Mouse (Mus musculus) stomach, embryonic 15.5 days (tissue): ENCODE measurements around the gene Hk1. TPM values are rescaled to one million over a fixed set of nuclear protein-coding genes. Genes with fewer than 3 reads are reported as not detected.

Experiments
- ATAC-seq: fragments of 200-750 bp; cut with Nextera tagmentation; 2 replicates; pipeline ENCODE4 v1.8.0; 2017; ENCODE audit warnings: low read depth, moderate number of reproducible peaks, moderate TSS enrichment; ENCODE audit not compliant: insufficient read depth, low FRiP score
- H3K27ac ChIP-seq: fragments of 300-500 bp; sonication (generic); 2 replicates; pipeline ENCODE4 v1.5.1; 2015; ENCODE audit warnings: mild to moderate bottlenecking, inconsistent platforms
- H3K27me3 ChIP-seq: fragments of 300-500 bp; sonication (generic); replicated peaks from 2 replicates; pipeline ENCODE4 v1.6.1; 2015; ENCODE audit warnings: inconsistent platforms
- H3K36me3 ChIP-seq: fragments of 300-500 bp; sonication (generic); 2 replicates; pipeline ENCODE4 v1.6.1; 2015; ENCODE audit warnings: inconsistent platforms
- H3K4me1 ChIP-seq: fragments of 300-500 bp; sonication (generic); 2 replicates; pipeline ENCODE4 v1.6.1; 2015; ENCODE audit warnings: inconsistent platforms
- H3K4me2 ChIP-seq: fragments of 300-500 bp; sonication (generic); 2 replicates; pipeline ENCODE4 v1.6.1; 2015; ENCODE audit warnings: mild to moderate bottlenecking, inconsistent platforms
- H3K4me3 ChIP-seq: fragments of 300-500 bp; sonication (generic); replicated peaks from 2 replicates; pipeline ENCODE4 v1.5.1; 2015; ENCODE audit warnings: inconsistent platforms
- H3K9ac ChIP-seq: fragments of 300-500 bp; sonication (generic); 2 replicates; pipeline ENCODE4 v1.6.1; 2015; ENCODE audit warnings: inconsistent platforms
- H3K9me3 ChIP-seq: fragments of 300-500 bp; sonication (generic); 2 replicates; pipeline ENCODE4 v1.6.1; 2016; ENCODE audit warnings: inconsistent platforms
- WGBS: fragments of 180-500 bp; shearing (Covaris S2); methylation state at CpG from one replicate; pipeline ENCODE4 v1.1.7; 2015; 5-methylcytosine and 5-hydroxymethylcytosine counted together
- polyA plus RNA-seq: library from polyadenylated mRNA; unstranded; fragments of >200 nt; fragmentation: Nextera tagmentation; extraction: Ambion mirVana; gene quantifications from 2 replicates; pipeline ENCODE4 v1.2.1, GENCODE M21; 2015

The Hk1 gene
- polyA plus RNA-seq, 1 experiment from 2014 or later, result 45.8 TPM

GRCm38 (mm10) chr10:62247815-62248214 is 131.9 kb downstream of the Hk1 start:
- Histone ChIP-seq H3K4me3 (no peak overlapping the region), H3K9me3 (no peaks in the 10 kb centered on the region), H3K4me2 (peak overlapping the region; percentile 14; the same call in 1 of the 2 replicates), H3K9ac (no peak overlapping the region), H3K27ac (peak overlapping the region; percentile 59), H3K36me3 (no peaks in the 10 kb centered on the region), H3K4me1 (peaks cover 11% of the 10 kb centered on the region; the same call in 1 of the 2 replicates), H3K27me3 (no peaks in the 10 kb centered on the region)
- 9% methylated on average over 8 of the region's 8 CpGs for WGBS
- peak; percentile 62; the same call in 1 of the 2 replicates for ATAC-seq

DNA sequence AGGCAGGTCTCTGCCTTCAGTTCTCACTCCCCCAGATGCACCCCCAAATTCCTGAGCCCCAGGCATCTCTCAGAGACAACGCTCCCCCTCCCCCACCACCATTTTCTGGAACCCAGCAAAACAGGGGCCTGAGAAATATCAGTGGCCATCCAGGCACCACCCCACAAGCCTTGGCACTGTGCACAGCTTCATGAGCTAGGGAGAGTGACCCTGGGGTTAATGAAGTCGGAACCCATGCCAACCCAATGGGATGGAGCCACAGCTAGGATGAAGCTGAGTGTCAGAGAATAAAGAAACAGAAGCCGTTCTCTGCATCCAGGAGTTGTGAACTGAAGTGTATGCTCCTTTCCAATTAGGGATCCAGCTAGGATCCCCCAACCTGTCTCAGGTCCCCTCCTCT is 132.6 kb downstream of the Hk1 start:
- no peak overlapping the region for H3K9ac ChIP-seq
- peak overlapping the region; percentile 59 for H3K27ac ChIP-seq
- no peaks in the 10 kb centered on the region for H3K36me3 ChIP-seq
- WGBS, result 53% methylated on average over 3 of the region's 3 CpGs
- H3K9me3 ChIP-seq, result no peaks in the 10 kb centered on the region
- H3K4me1 ChIP-seq, result peaks cover 14% of the 10 kb centered on the region; the same call in 1 of the 2 replicates
- no peak for ATAC-seq
- H3K4me3 ChIP-seq, result no peak overlapping the region
- no peaks in the 10 kb centered on the region for H3K27me3 ChIP-seq
- H3K4me2 ChIP-seq, result no peak overlapping the region

GRCm38 (mm10) chr10:62244067-62244466 is 135.6 kb downstream of the Hk1 start:
- no peak for ATAC-seq
- no peak overlapping the region for H3K4me2 ChIP-seq
- no peak overlapping the region for H3K4me3 ChIP-seq
- H3K9me3 ChIP-seq, result no peaks in the 10 kb centered on the region
- peaks cover 14% of the 10 kb centered on the region; the same call in 1 of the 2 replicates for H3K4me1 ChIP-seq
- H3K27ac ChIP-seq, result no peak overlapping the region
- 87% methylated on average over 9 of the region's 9 CpGs for WGBS
- no peaks in the 10 kb centered on the region for H3K36me3 ChIP-seq
- H3K27me3 ChIP-seq, result no peaks in the 10 kb centered on the region
- no peak overlapping the region for H3K9ac ChIP-seq

- Histone ChIP-seq H3K36me3 (no peaks in the 10 kb centered on the region), H3K9ac (no peak overlapping the region), H3K9me3 (no peaks in the 10 kb centered on the region), H3K4me2 (no peak overlapping the region), H3K27me3 (no peaks in the 10 kb centered on the region), H3K4me3 (no peak overlapping the region), H3K27ac (no peak overlapping the region), H3K4me1 (peaks cover 10% of the 10 kb centered on the region; the same call in 1 of the 2 replicates)
- 44% methylated on average over 13 of the region's 13 CpGs for WGBS
- ATAC-seq, result no peak
Observed at GRCm38 (mm10) chr10:62242896-62243295, 136.8 kb downstream of the Hk1 start.

DNA sequence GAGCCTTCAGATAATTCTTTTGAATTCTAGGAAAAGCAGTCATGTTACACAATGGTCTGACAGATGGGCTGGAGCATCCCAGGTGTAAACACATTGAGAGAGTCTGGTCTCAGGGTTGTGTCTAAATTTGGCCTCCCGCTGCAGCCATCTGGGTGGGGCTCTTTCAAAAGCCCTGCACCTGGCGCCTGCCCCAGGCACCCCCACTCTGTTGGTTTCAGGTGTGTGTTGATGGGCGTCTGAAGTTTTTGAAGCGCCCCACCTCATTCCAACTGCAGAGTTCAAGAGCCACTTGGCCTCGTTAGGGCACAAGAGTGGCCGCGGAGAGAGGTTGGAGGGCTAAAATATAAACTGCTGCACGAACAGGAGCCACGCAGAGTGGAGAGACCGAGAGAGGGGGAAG is 137.3 kb downstream of the Hk1 start:
- Histone ChIP-seq H3K4me2 (no peak overlapping the region), H3K27me3 (no peaks in the 10 kb centered on the region)

GRCm38 (mm10) chr10:62239270-62239669 is 140.4 kb downstream of the Hk1 start:
- H3K27ac ChIP-seq, result no peak overlapping the region
- WGBS, result 54% methylated on average over 6 of the region's 6 CpGs
- H3K9me3 ChIP-seq, result no peaks in the 10 kb centered on the region
- 0 out of 2 replicates have a peak, but pooled peaks cover 3% of the 10 kb centered on the region for H3K4me1 ChIP-seq
- no peak overlapping the region for H3K4me2 ChIP-seq
- H3K4me3 ChIP-seq, result no peak overlapping the region
- H3K27me3 ChIP-seq, result no peaks in the 10 kb centered on the region
- no peak overlapping the region for H3K9ac ChIP-seq
- H3K36me3 ChIP-seq, result no peaks in the 10 kb centered on the region
- no peak for ATAC-seq

More for the DNA sequence above, 137.3 kb downstream of the Hk1 start:
- 67% methylated on average over 10 of the region's 10 CpGs for WGBS
- Histone ChIP-seq H3K9ac (no peak overlapping the region), H3K9me3 (no peaks in the 10 kb centered on the region), H3K36me3 (no peaks in the 10 kb centered on the region), H3K4me3 (no peak overlapping the region), H3K27ac (no peak overlapping the region), H3K4me1 (peaks cover 5% of the 10 kb centered on the region; the same call in 1 of the 2 replicates)
- no peak for ATAC-seq

DNA sequence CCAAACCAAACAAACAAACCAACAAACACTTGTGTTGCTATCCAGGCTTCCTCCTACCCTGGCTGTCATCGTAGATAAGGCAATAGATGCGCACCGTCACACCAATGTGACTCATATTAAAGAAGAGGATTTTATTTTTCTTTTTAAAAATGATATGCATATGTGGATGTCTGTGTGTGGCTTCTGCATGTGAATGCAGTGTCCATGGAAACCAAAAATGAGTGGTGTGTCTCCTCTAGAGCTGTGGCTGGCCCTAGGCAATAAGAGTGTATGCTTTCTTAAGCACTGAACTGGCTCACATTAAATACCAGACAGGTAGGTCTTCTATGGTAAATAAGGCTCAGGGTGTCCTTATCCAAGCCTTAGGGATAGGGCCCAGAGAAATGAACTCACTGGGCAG is 141.0 kb downstream of the Hk1 start:
- 0 out of 2 replicates have a peak, but pooled peaks cover 3% of the 10 kb centered on the region for H3K4me1 ChIP-seq
- no peak for ATAC-seq
- H3K9me3 ChIP-seq, result no peaks in the 10 kb centered on the region
- no peak overlapping the region for H3K27ac ChIP-seq
- no peak overlapping the region for H3K4me3 ChIP-seq
- no peaks in the 10 kb centered on the region for H3K36me3 ChIP-seq
- H3K9ac ChIP-seq, result no peak overlapping the region
- no peaks in the 10 kb centered on the region for H3K27me3 ChIP-seq
- no peak overlapping the region for H3K4me2 ChIP-seq
- 94% methylated on average over 3 of the region's 3 CpGs for WGBS

DNA sequence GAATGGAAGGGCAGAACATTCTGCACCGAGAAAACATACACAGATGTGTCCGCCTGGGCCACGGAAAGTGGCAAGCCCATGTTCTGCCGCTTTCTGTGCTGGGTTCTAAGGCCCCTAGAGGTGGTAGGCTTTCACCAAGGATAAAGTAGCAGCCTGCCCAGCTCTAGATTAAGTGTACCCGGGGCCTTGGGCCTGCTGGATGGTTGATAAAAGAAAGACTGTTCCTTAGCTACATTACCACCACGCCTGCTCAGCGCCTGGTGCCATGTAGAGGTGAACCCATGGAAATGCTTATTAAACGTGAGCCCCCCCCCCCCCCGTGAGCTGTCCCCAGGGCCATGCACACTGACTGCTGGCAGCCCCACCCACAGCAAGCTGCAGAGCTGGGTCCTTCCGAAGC is 142.5 kb downstream of the Hk1 start:
- WGBS, result 73% methylated on average over 10 of the region's 10 CpGs
- peak; percentile 49; the same call in 1 of the 2 replicates for ATAC-seq
- Histone ChIP-seq H3K9me3 (no peaks in the 10 kb centered on the region), H3K27ac (no peak overlapping the region), H3K4me3 (no peak overlapping the region), H3K4me1 (no peaks in the 10 kb centered on the region), H3K27me3 (no peaks in the 10 kb centered on the region), H3K9ac (no peak overlapping the region), H3K36me3 (no peaks in the 10 kb centered on the region), H3K4me2 (no peak overlapping the region)

GRCm38 (mm10) chr10:62236165-62236564 is 143.5 kb downstream of the Hk1 start:
- H3K4me1 ChIP-seq, result 0 out of 2 replicates have a peak, but pooled peaks cover 3% of the 10 kb centered on the region
- no peak overlapping the region for H3K4me2 ChIP-seq
- ATAC-seq, result no peak
- no peak overlapping the region for H3K4me3 ChIP-seq
- no peaks in the 10 kb centered on the region for H3K36me3 ChIP-seq
- H3K9ac ChIP-seq, result no peak overlapping the region
- no peak overlapping the region for H3K27ac ChIP-seq
- H3K9me3 ChIP-seq, result no peaks in the 10 kb centered on the region
- no peaks in the 10 kb centered on the region for H3K27me3 ChIP-seq
- WGBS, result 89% methylated on average over 6 of the region's 6 CpGs

DNA sequence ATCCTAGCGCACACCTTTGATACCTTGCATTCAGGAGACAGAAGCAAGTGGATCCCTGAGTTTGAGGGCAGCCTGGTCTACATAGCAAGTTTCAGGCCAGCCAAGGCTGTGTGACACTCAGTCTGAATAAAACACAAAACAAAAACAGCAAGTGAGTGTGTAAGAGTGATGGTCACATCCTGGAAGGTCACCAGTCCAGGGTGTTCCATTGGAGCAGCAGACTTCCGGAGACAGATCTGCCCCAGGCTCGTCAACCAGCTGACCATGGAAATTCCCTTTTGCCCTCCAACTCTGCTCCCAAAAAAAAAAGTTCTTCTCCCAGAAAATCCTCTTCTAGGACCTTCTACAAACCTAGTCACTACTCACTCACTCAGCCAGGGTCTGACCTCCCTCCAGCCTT is 147.9 kb downstream of the Hk1 start:
- peaks cover 20% of the 10 kb centered on the region; the same call in 1 of the 2 replicates for H3K4me1 ChIP-seq
- H3K27ac ChIP-seq, result peak overlapping the region; percentile 6; the same call in 1 of the 2 replicates
- no peaks in the 10 kb centered on the region for H3K36me3 ChIP-seq
- H3K4me2 ChIP-seq, result peak overlapping the region; percentile 96
- no peaks in the 10 kb centered on the region for H3K9me3 ChIP-seq
- no peak overlapping the region for H3K9ac ChIP-seq
- no peaks in the 10 kb centered on the region for H3K27me3 ChIP-seq
- H3K4me3 ChIP-seq, result no peak overlapping the region
- WGBS, result 72% methylated on average over 3 of the region's 3 CpGs
- ATAC-seq, result no peak

DNA sequence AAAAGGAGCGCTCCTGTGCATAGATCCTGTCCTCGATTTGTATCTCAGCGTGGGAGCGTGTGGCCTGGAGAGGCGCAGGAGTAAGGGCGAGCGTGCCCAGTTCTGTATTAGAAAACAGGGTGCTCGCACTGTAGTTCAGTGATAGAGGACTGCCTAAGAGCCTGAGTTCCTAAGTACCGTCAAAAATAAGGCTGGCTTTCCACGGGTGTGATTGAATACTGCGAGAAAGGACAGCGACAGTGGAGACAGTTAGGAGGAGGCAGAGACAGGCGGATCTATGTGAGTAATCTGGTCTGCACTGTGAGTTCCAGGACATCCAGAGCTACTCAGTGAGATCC is 148.3 kb downstream of the Hk1 start:
- peak overlapping the region; percentile 96 for H3K4me2 ChIP-seq
- 2% methylated on average over 13 of the region's 13 CpGs for WGBS
- H3K36me3 ChIP-seq, result no peaks in the 10 kb centered on the region
- no peaks in the 10 kb centered on the region for H3K9me3 ChIP-seq
- peak overlapping the region; percentile 6; the same call in 1 of the 2 replicates for H3K27ac ChIP-seq
- H3K9ac ChIP-seq, result no peak overlapping the region
- H3K4me3 ChIP-seq, result peak overlapping the region; percentile 68
- peaks cover 20% of the 10 kb centered on the region; the same call in 1 of the 2 replicates for H3K4me1 ChIP-seq
- no peak for ATAC-seq
- H3K27me3 ChIP-seq, result no peaks in the 10 kb centered on the region

DNA sequence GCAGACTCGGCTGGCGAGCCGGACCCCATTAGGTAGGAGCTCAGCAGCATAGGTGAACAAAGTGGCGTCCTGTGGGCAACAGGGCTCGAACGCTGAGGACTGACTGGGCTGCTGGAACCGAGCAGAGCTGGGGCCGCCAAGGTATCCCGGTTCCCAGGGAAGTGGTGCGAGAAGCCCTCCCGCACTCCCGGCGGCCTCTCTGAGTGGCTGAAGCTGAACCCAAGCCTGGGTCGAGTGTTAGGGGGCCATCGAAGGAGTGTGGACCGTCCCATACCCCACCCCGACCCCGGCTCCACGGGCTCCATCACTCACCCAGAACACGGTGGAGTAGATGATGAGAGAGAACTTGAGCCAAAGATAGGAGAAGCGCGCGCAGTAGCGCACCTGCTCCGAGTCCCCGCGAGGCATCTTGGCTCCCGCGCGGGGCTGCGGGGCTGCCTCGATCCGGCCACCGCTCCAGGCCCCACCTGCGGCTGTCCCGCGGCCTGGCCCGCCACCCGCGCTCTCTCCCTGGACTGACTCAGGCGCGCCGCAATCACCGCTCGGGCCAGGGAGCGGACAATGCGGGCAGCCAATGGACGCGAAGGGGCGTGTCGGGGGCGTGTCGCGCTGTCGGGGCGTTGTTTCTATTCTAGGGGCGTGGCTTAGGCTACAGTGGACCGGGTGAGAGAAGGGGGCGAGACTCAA is 148.9 kb downstream of the Hk1 start, which contains the start of gene Tspan15:
Gene Tspan15, minus strand, starts transcription at position 544 of the 687 bp plus-strand sequence.
- under 1% methylated on average over 59 of the region's 59 CpGs for WGBS
- Histone ChIP-seq H3K4me2 (peak within 1 kb of the TSS; percentile 96), H3K9ac (peak within 1 kb of the TSS; percentile 67), H3K4me3 (peak within 1 kb of the TSS; percentile 68), H3K27ac (peak within 1 kb of the TSS; percentile 6; the same call in 1 of the 2 replicates), H3K36me3 (no peaks in the 10 kb centered on the region), H3K27me3 (no peaks in the 10 kb centered on the region), H3K4me1 (peaks cover 20% of the 10 kb centered on the region; the same call in 1 of the 2 replicates), H3K9me3 (no peaks in the 10 kb centered on the region)
- ATAC-seq, result peak; percentile 93
